ENCODE assay signal across 12 mouse cellular contexts in genomic region chr10:86093109-86094035, GRCm38 (mm10).
DNase-seq lines count a peak whose midpoint lies in the region; ATAC-seq lines count a peak whose summit lies in the region.
"Had no signal": no experiment of that assay in that cellular context is flagged by ENCODE, and none has a peak within 500 bp of the region (broad histone marks: within the 10 kb centered on the region; RNA-seq: fewer than 3 reads in every experiment).

No protein-coding gene starts in this region.

- no peak for ATAC-seq in megakaryocyte, adult 5-6 weeks (ENCODE audit: poor library complexity, severe bottlenecking)
- 0 out of 2 replicates have a peak, but pooled peaks have one; percentile 5 for ATAC-seq in heart, embryonic 13.5 days (ENCODE audit: extremely low read depth, insufficient number of reproducible peaks, low FRiP score, low TSS enrichment)
- peak; percentile 90 for ATAC-seq in intestine, embryonic 16.5 days
- ATAC-seq in hindbrain, embryonic 12.5 days (ENCODE audit: low FRiP score), result no peak
- ATAC-seq in hindbrain, embryonic 13.5 days (ENCODE audit: low FRiP score), result no peak

- peaks cover 9% of the 10 kb centered on the region; the same call in 1 of the 2 replicates for H3K4me1 ChIP-seq in megakaryocyte, embryonic 14.5 days
- H3K4me1 ChIP-seq in heart, embryonic 13.5 days, result peaks cover 16% of the 10 kb centered on the region
- peaks cover 3% of the 10 kb centered on the region; the same call in 1 of the 2 replicates for H3K4me1 ChIP-seq in intestine, embryonic 16.5 days (ENCODE audit: control insufficient read depth, insufficient read depth, low read length)
- H3K4me1 ChIP-seq in hindbrain, embryonic 12.5 days, result no peaks in the 10 kb centered on the region
- no peaks in the 10 kb centered on the region for H3K4me1 ChIP-seq in hindbrain, embryonic 13.5 days (replicated peaks)
- H3K4me1 ChIP-seq: hindbrain, embryonic 10.5 days; midbrain, embryonic 12.5 days had no signal

- H3K27me3 ChIP-seq in megakaryocyte, embryonic 14.5 days (replicated peaks), result peaks cover 8% of the 10 kb centered on the region
- no peaks in the 10 kb centered on the region for H3K27me3 ChIP-seq in heart, embryonic 13.5 days (replicated peaks)
- no peaks in the 10 kb centered on the region for H3K27me3 ChIP-seq in intestine, embryonic 16.5 days (replicated peaks; ENCODE audit: control insufficient read depth, insufficient read depth, low read length)
- no peaks in the 10 kb centered on the region for H3K27me3 ChIP-seq in hindbrain, embryonic 12.5 days
- no peaks in the 10 kb centered on the region for H3K27me3 ChIP-seq in hindbrain, embryonic 13.5 days
- H3K27me3 ChIP-seq: midbrain, embryonic 12.5 days had no signal

- no peak overlapping the region for H3K9ac ChIP-seq in heart, embryonic 13.5 days
- no peak overlapping the region for H3K9ac ChIP-seq in intestine, embryonic 16.5 days (ENCODE audit: low read depth, low read length)
- H3K9ac ChIP-seq in hindbrain, embryonic 12.5 days, result no peak overlapping the region
- H3K9ac ChIP-seq in hindbrain, embryonic 13.5 days, result no peak overlapping the region
- H3K9ac ChIP-seq: midbrain, embryonic 12.5 days had no signal

- no peaks in the 10 kb centered on the region for H3K36me3 ChIP-seq in megakaryocyte, embryonic 14.5 days (replicated peaks; ENCODE audit: low read length)
- H3K36me3 ChIP-seq in heart, embryonic 13.5 days, result no peaks in the 10 kb centered on the region
- no peaks in the 10 kb centered on the region for H3K36me3 ChIP-seq in intestine, embryonic 16.5 days (ENCODE audit: control insufficient read depth, insufficient read depth, low read length)
- no peaks in the 10 kb centered on the region for H3K36me3 ChIP-seq in hindbrain, embryonic 12.5 days
- H3K36me3 ChIP-seq in hindbrain, embryonic 13.5 days, result no peaks in the 10 kb centered on the region
- H3K36me3 ChIP-seq: hindbrain, embryonic 10.5 days; midbrain, embryonic 12.5 days had no signal

- DNase-seq in kidney, postnatal 36 days, result peak; percentile 76 to 84
- DNase-seq: cerebellum, adult 8-10 months; gastrocnemius, postnatal 14 days; right cerebral cortex, postnatal 4 days had no signal

- H3K9me3 ChIP-seq in megakaryocyte, embryonic 14.5 days, result peaks cover 4% of the 10 kb centered on the region; the same call in 1 of the 2 replicates
- no peaks in the 10 kb centered on the region for H3K9me3 ChIP-seq in heart, embryonic 13.5 days
- no peaks in the 10 kb centered on the region for H3K9me3 ChIP-seq in intestine, embryonic 16.5 days (ENCODE audit: control insufficient read depth, low read length)
- no peaks in the 10 kb centered on the region for H3K9me3 ChIP-seq in hindbrain, embryonic 12.5 days (replicated peaks)
- no peaks in the 10 kb centered on the region for H3K9me3 ChIP-seq in hindbrain, embryonic 13.5 days
- H3K9me3 ChIP-seq: hindbrain, embryonic 10.5 days; midbrain, embryonic 12.5 days had no signal

- H3K4me3 ChIP-seq in megakaryocyte, embryonic 14.5 days (replicated peaks), result peak overlapping the region; percentile 4
- no peak overlapping the region for H3K4me3 ChIP-seq in heart, embryonic 13.5 days
- H3K4me3 ChIP-seq in intestine, embryonic 16.5 days (ENCODE audit: low read length), result no peak overlapping the region
- H3K4me3 ChIP-seq in hindbrain, embryonic 12.5 days, result no peak overlapping the region
- H3K4me3 ChIP-seq in hindbrain, embryonic 13.5 days, result no peak overlapping the region
- H3K4me3 ChIP-seq: hindbrain, embryonic 10.5 days; midbrain, embryonic 12.5 days had no signal

- H3K4me2 ChIP-seq in heart, embryonic 13.5 days, result peak overlapping the region; percentile 29
- no peak overlapping the region for H3K4me2 ChIP-seq in intestine, embryonic 16.5 days (ENCODE audit: low read depth, low read length)
- H3K4me2 ChIP-seq in hindbrain, embryonic 12.5 days (replicated peaks), result no peak overlapping the region
- H3K4me2 ChIP-seq in hindbrain, embryonic 13.5 days, result no peak overlapping the region
- H3K4me2 ChIP-seq: midbrain, embryonic 12.5 days had no signal

- H3K27ac ChIP-seq in heart, embryonic 13.5 days (replicated peaks), result no peak overlapping the region
- 0 out of 2 replicates have a peak overlapping the region, but pooled peaks have one; percentile 44 for H3K27ac ChIP-seq in intestine, embryonic 16.5 days (ENCODE audit: low read length)
- no peak overlapping the region for H3K27ac ChIP-seq in hindbrain, embryonic 12.5 days
- H3K27ac ChIP-seq in hindbrain, embryonic 13.5 days, result no peak overlapping the region
- H3K27ac ChIP-seq: hindbrain, embryonic 10.5 days; midbrain, embryonic 12.5 days had no signal

- 39% methylated on average over 14 of the region's 14 CpGs for WGBS in heart, embryonic 13.5 days
- WGBS in intestine, embryonic 16.5 days, result 60% methylated on average over 14 of the region's 14 CpGs
- 72% methylated on average over 14 of the region's 14 CpGs for WGBS in hindbrain, embryonic 12.5 days
- WGBS in hindbrain, embryonic 13.5 days, result 71% methylated on average over 14 of the region's 14 CpGs

Comparison
In these comparisons a context has a peak if more than half of its experiments do, and no peak if none do; other contexts are left out.
1. ATAC-seq: peak in heart, embryonic 13.5 days (single experiment) and intestine, embryonic 16.5 days (single experiment); none in megakaryocyte, adult 5-6 weeks (single experiment), hindbrain, embryonic 12.5 days (single experiment) and hindbrain, embryonic 13.5 days (single experiment).